Mouse (Mus musculus): ENCODE measurements at regions not wholly inside any gene's neighbourhood (a gene's known extent, or its start where the extent isn't known, plus 50 kb on each side); places are given as distances from the start of the nearest gene placed in this dataset.

GRCm38 (mm10) chr13:101287131-101287530, 453.9 kb upstream of the Slc30a5 start:
- ATAC-seq: no peak

GRCm38 (mm10) chr13:101286029-101286917, 453.0 kb upstream of the Slc30a5 start:
- ATAC-seq: no peak

DNA sequence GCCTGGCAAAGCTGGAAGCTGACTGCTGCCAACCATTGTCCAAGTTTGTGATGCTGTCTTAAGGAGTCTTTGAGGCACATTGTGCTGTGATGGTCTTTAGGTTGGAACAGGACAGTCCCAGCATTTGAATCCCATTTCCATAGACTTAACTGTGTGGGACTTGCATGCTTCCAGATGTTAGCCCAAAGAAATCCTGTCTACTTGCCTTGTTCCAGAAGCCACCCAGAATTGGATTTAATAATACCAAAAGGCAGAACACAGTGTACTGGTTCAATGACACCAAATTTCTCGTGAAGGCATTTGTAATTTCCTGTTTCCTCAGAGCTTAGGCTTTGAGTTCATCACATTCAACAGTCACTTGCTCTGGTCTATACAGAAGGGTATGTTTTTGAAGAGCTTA, 444.9 kb upstream of the Slc30a5 start:
- no peak for ATAC-seq

- ATAC-seq: no peak
These were observed 443.5 kb upstream of the Slc30a5 start for GRCm38 (mm10) chr13:101276766-101277165.

DNA sequence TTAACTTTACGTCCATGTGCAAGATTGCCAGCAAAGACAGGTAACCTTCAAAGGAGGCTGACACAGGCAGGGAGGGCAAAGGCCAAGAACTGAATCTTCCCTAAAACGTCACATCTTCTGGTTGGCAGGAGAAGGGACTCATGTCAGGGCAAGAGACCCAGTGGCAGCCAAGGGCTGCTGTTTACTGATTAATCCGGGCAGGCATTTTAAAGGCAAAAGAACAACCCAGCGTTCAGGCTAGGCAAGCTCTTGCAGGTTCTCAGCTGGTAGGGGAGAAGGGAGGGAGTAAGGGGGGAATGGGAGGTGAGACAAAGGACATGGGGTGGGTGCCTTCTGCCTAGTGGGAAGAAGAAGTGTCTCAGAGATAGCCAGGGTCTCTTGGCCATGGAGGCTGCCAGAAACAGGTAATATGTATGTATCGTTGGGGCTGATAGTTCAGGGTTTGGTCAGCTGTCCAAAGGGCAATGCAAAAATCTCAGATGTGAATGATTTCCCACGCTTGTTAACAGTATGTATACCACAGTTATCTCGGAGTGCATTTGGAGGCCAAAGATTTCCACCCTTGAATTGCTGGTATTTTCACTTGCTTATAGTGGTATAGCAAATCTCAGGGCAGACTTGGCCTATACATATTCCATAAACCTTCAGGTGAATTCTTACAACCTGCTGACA, 441.4 kb upstream of the Slc30a5 start:
- ATAC-seq: no peak

DNA sequence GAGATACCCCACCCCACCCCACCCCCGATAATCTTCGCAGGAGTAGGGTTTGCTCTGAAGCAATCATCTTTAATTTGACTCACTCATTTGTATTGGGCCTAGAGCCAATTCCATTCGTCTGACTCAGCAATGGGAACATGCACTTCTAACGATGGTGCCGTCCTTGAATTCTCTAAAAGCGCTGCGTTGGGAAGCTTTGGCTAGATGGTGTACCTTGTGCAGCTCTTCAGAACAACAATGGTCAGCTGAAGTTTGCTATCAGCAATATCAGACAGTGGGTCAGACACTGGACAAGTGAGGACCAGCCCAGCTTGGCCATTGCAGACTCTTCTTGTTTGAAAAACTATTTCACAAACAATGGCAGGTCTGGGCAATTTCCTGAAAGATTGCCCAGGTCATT, 440.1 kb upstream of the Slc30a5 start:
- no peak for ATAC-seq

DNA sequence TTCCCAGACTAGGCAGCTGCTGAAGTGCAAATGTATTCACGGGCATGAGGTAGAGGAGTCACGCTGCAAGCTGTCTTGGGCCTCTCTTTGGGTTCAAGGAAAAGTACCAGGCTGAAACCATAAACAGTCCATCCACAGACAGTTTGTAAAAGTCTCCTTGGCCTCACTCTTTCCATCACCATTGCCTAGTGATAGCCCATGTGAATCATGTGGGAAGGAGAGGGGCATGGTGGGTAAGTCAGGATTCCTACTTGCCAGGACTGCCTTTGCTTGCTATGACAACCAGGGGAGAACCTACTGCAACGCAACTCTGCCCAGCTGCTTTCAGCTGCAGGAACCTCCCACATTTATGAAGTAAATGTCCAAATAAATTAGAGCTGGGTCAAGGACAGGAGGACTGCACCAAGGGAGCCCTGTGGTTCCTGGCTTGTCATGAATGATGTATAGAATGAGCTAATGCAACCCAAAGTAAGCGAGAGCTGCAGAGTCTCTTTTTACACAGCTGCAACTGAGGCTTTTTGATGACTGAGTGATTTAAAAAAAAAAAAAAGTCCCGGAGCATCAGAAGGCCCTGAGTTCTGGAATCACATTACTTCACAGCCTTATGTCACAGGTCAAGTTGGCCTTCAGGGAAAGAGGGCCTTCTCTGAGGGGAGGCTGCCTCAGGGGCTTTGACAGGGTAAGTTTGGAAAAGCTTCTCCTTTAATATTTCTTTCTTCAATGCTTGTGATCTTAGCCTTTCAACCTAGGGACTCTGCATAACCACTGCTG, 420.7 kb upstream of the Slc30a5 start:
- no peak for ATAC-seq

DNA sequence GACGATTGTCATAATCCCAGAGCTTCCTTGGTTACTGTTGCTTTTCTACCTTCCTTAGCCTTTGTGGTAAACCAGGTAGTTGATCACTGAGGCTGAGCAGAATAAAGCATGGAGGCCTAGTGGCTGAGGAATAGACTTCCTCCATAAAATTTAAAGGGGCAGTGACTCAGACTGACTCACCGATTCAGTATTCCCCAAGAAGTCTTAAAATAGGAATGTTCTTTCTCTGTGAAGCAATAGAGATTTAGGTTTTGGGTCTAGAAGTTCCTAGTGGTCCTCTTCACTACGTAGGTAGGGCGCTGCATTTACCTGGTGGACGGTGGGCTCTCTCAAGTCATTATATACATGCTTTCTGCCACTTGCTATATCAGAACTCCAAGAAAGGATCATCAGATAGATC, 416.1 kb upstream of the Slc30a5 start:
- no peak for ATAC-seq

- ATAC-seq: no peak
These were observed 411.1 kb upstream of the Slc30a5 start for GRCm38 (mm10) chr13:101244326-101244725.

- no peak for ATAC-seq
These were observed 405.6 kb upstream of the Slc30a5 start for GRCm38 (mm10) chr13:101238860-101239259.

DNA sequence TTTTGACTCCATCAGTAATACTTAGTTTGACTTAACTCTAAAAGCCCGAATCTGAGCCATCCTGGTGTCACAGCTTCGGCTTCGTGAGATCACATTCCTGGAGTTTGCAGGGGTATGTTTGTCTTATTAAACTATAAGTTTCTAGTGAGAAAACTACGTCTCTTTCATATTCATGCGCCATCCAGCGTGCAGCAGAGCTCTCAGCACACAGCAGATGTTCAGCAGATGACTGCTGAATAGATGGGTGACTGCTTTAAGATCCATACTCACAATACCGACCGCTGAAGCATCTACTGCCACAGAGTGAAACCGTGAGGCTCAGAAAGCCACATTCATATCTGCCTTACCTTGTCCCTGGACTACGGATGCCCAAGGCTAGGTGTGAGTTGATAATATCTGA, 403.8 kb upstream of the Slc30a5 start:
- ATAC-seq: no peak

- ATAC-seq: no peak
These were observed 402.6 kb upstream of the Slc30a5 start for GRCm38 (mm10) chr13:101235846-101236245.

DNA sequence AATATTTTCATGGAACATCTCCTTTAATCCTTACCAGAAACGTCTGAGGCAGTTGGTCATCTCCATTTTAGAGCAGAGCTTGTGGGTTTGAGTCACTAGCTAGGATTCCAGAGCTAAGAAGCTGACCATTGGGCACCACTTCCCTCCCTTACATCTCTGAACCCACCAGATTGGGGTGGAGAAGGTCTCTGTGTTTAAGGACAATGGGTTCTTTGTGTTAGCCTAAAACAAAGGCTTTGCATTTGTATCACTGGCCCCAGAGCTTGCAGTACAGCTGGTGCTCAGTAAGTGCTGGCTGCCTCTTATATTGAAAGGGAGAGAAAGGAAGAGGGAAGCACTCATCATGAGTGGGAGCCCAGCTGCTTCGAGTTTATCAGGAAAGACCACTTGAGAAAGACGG, 401.9 kb upstream of the Slc30a5 start:
- ATAC-seq: no peak

- ATAC-seq: no peak
These were observed 401.3 kb upstream of the Slc30a5 start for GRCm38 (mm10) chr13:101234550-101234949.

GRCm38 (mm10) chr13:101233843-101234281, 400.6 kb upstream of the Slc30a5 start:
- ATAC-seq: no peak

- no peak for ATAC-seq
These were observed 400.1 kb upstream of the Slc30a5 start for GRCm38 (mm10) chr13:101233181-101233842.

GRCm38 (mm10) chr13:101229861-101230260, 396.6 kb upstream of the Slc30a5 start:
- ATAC-seq: no peak

DNA sequence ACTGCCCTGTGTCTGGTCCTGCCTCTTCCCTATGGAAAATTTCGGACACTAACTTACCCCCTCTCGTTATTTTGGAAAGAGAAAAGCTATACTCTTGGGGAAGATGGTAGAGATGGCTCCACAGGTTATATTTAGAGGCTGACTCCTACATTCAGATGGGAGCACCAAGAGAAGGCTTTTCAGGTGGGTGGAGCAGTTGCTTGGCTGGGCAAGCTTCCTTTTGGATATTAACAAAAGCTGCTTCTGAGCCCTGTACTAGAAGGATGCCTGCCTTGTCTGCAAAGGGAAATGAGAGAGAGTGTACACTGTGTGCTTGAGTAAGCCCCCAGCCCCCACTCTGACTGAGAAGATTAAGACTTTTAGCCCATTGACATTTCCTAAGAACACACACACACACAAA, 392.1 kb upstream of the Slc30a5 start:
- ATAC-seq: no peak

DNA sequence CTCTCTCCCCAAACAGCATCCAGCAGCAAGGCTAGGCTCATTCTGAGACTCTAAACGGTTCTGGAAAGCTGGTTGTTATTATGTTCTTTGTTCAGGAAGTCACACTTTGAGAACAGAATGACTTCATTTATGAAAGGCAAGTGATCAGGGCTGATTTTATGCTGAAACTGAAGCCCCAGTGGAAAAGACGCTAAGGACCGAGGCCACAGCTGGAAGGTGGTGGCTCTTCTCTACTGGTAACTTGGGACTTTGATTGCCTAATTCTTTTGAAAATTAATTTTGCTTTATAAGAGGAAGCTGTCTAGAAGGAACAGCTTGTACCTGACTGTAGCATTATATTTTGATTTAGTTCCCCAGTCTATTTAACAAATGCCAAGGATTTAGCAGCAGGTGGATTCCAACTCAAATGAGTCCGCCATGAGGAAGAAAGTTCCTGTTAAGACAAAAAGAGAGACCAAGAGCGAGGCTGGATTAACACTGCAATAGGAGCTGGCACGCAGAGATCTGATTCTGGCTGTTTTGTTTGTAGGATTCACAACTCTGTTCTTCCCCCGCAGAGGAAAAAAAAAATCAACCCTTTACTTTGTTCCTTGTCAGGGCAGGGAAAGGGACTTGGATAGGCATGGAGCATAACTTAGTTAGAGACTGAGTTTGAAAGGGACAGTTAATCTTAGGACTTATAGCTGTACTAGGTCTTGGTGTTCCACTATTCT, 388.3 kb upstream of the Slc30a5 start:
- ATAC-seq: no peak

GRCm38 (mm10) chr13:101219568-101219967, 386.3 kb upstream of the Slc30a5 start:
- no peak for ATAC-seq

- no peak for ATAC-seq
These were observed 383.8 kb upstream of the Slc30a5 start for GRCm38 (mm10) chr13:101216897-101217480.

DNA sequence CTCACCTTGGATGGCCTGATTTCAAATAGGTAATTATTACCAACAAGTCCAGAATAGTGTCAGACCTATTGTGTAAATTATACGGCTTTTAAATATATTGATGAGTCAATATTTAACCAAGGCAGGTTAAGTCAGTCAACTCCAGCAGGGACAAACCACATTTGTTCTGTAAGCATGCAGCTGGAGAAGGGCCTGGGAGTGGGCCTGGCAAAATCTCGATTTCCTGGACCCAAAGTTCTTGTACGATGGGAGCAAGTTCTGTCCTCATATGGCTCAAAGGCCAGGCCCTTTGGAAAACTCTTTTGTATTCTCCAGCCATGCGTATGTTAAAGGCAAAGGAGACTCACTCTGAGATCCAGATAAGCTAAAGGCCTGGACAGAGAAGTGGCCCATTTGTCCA, 383.2 kb upstream of the Slc30a5 start:
- no peak for ATAC-seq

All from activated CD4-positive, CD25-positive, alpha-beta regulatory T cell, adult 4 months (primary cell).